In genomic region chr11:82886559-82886958, GRCm38 (mm10) we compare ENCODE assay signal across 14 mouse cellular contexts. TPM values are rescaled to one million over a fixed set of nuclear protein-coding genes. Genes with fewer than 3 reads are reported as not detected.
DNase-seq lines count a peak whose midpoint lies in the region; ATAC-seq and TF ChIP-seq lines count a peak whose summit lies in the region.
"Had no signal": no experiment of that assay in that cellular context is flagged by ENCODE, and none has a peak within 500 bp of the region (broad histone marks: within the 10 kb centered on the region; RNA-seq: fewer than 3 reads in every experiment).

No protein-coding gene starts in this region.

- DNase-seq in embryonic facial prominence, embryonic 11.5 days (ENCODE audit: low spot score): peak; percentile 10
- no peak for DNase-seq in embryonic facial prominence, embryonic 10.5 days (ENCODE audit: low spot score)
- DNase-seq in liver, embryonic 14.5 days (ENCODE audit: low read depth in 3 of 3, low spot score in 3 of 3): no peak
- DNase-seq in liver, embryonic 11.5 days (ENCODE audit: low spot score): no peak
- no peak for DNase-seq in brain, embryonic 14.5 days (ENCODE audit: low read depth)
- no peak for DNase-seq in gastrocnemius, postnatal 14 days
- no peak for DNase-seq in frontal cortex, postnatal 10 days (ENCODE audit: low spot score in 2 of 2)
- DNase-seq: adrenal gland, adult 2 months had no signal

- no peaks in the 10 kb centered on the region for H3K27me3 ChIP-seq in embryonic facial prominence, embryonic 11.5 days (ENCODE audit: control insufficient read depth, insufficient read depth, low read length)
- H3K27me3 ChIP-seq in embryonic facial prominence, embryonic 10.5 days (replicated peaks; ENCODE audit: low read depth, poor library complexity, severe bottlenecking): 0 out of 2 replicates have a peak, but pooled peaks cover 2% of the 10 kb centered on the region
- H3K27me3 ChIP-seq in liver, embryonic 14.5 days (ENCODE audit: control insufficient read depth, insufficient read depth, low read length): no peaks in the 10 kb centered on the region
- H3K27me3 ChIP-seq in liver, embryonic 11.5 days (replicated peaks; ENCODE audit: control insufficient read depth, insufficient read depth, low read length): no peaks in the 10 kb centered on the region; the same call in 1 of the 2 replicates
- no peaks in the 10 kb centered on the region for H3K27me3 ChIP-seq in E14TG2a.4 (ENCODE audit: insufficient read depth, low read length)

- WGBS in embryonic facial prominence, embryonic 11.5 days: 90% methylated on average over 3 of the region's 3 CpGs
- WGBS in embryonic facial prominence, embryonic 10.5 days: 87% methylated on average over 3 of the region's 3 CpGs
- WGBS in liver, embryonic 14.5 days (ENCODE audit: insufficient replicate concordance): 68% methylated on average over 3 of the region's 3 CpGs
- WGBS in liver, embryonic 11.5 days: 79% methylated on average over 3 of the region's 3 CpGs

- H3K4me2 ChIP-seq in embryonic facial prominence, embryonic 11.5 days (ENCODE audit: low read depth, low read length): no peak overlapping the region
- no peak overlapping the region for H3K4me2 ChIP-seq in liver, embryonic 14.5 days (ENCODE audit: low read depth)
- H3K4me2 ChIP-seq in liver, embryonic 11.5 days: no peak overlapping the region
- H3K4me2 ChIP-seq: heart, embryonic 11.5 days; hindbrain, embryonic 13.5 days; kidney, embryonic 15.5 days had no signal

- no peak overlapping the region for H3K9ac ChIP-seq in embryonic facial prominence, embryonic 11.5 days (replicated peaks; ENCODE audit: low read length)
- no peak overlapping the region for H3K9ac ChIP-seq in liver, embryonic 14.5 days (replicated peaks)
- no peak overlapping the region for H3K9ac ChIP-seq in liver, embryonic 11.5 days (ENCODE audit: low read depth, low read length)
- H3K9ac ChIP-seq: hindbrain, embryonic 13.5 days; kidney, embryonic 15.5 days had no signal

- H3K9me3 ChIP-seq in embryonic facial prominence, embryonic 11.5 days (replicated peaks; ENCODE audit: control insufficient read depth, low read length): no peaks in the 10 kb centered on the region
- H3K9me3 ChIP-seq in embryonic facial prominence, embryonic 10.5 days: no peaks in the 10 kb centered on the region
- H3K9me3 ChIP-seq in liver, embryonic 14.5 days (ENCODE audit: control insufficient read depth, low read length): no peaks in the 10 kb centered on the region
- H3K9me3 ChIP-seq in liver, embryonic 11.5 days (ENCODE audit: control insufficient read depth, low read length): no peaks in the 10 kb centered on the region
- H3K9me3 ChIP-seq in E14TG2a.4 (ENCODE audit: low read length): no peaks in the 10 kb centered on the region
- H3K9me3 ChIP-seq: hindbrain, embryonic 13.5 days; kidney, embryonic 15.5 days had no signal

- no peak for TF ChIP-seq EP300 in liver, embryonic 14.5 days (IDR thresholded peaks at IDR 0.05; ENCODE audit: low read depth)

- TF ChIP-seq CTCF in liver, embryonic 14.5 days (IDR thresholded peaks at IDR 0.05; ENCODE audit: low read depth): peak; percentile 72
- TF ChIP-seq CTCF in E14TG2a.4 (conservative IDR thresholded peaks at IDR 0.05; ENCODE audit: low read length): peak; percentile 40
- TF ChIP-seq CTCF in brain, embryonic 14.5 days (IDR thresholded peaks at IDR 0.05; ENCODE audit: borderline replicate concordance, extremely low read depth, insufficient read depth, insufficient read length): peak; percentile 7; the same call in 1 of the 2 replicates

- H3K27ac ChIP-seq in embryonic facial prominence, embryonic 11.5 days (replicated peaks; ENCODE audit: low read depth, low read length): no peak overlapping the region
- no peak overlapping the region for H3K27ac ChIP-seq in embryonic facial prominence, embryonic 10.5 days (replicated peaks)
- no peak overlapping the region for H3K27ac ChIP-seq in liver, embryonic 14.5 days
- no peak overlapping the region for H3K27ac ChIP-seq in liver, embryonic 11.5 days (ENCODE audit: low read depth, low read length)
- H3K27ac ChIP-seq: hindbrain, embryonic 13.5 days; kidney, embryonic 15.5 days had no signal

- intact Hi-C loops in gastrocnemius, postnatal 14 days (cut with DNase I; ENCODE audit: low total_unique reads): loop anchor here (5.0 kb wide), 1 partner anchor 84 kb away; no protein-coding TSS in a partner anchor

- no peak for ATAC-seq in embryonic facial prominence, embryonic 11.5 days (replicated peaks; ENCODE audit: insufficient number of reproducible peaks, low FRiP score, low TSS enrichment, low read depth)
- no peak for ATAC-seq in liver, embryonic 14.5 days (ENCODE audit: insufficient read depth)
- no peak for ATAC-seq in liver, embryonic 11.5 days (replicated peaks; ENCODE audit: low FRiP score)
- ATAC-seq: midbrain, embryonic 16.5 days had no signal

- H3K4me3 ChIP-seq in embryonic facial prominence, embryonic 11.5 days (ENCODE audit: low read depth, low read length): no peak overlapping the region
- no peak overlapping the region for H3K4me3 ChIP-seq in embryonic facial prominence, embryonic 10.5 days
- no peak overlapping the region for H3K4me3 ChIP-seq in liver, embryonic 14.5 days (ENCODE audit: insufficient read depth in 1 of 2, low read depth in 2 of 2, low read length in 2 of 2)
- no peak overlapping the region for H3K4me3 ChIP-seq in liver, embryonic 11.5 days (ENCODE audit: low read depth, low read length)
- no peak overlapping the region for H3K4me3 ChIP-seq in E14TG2a.4 (replicated peaks; ENCODE audit: low read length)
- H3K4me3 ChIP-seq: hindbrain, embryonic 13.5 days; kidney, embryonic 15.5 days had no signal

- TF ChIP-seq POLR2A in brain, embryonic 14.5 days (IDR thresholded peaks at IDR 0.05; ENCODE audit: borderline replicate concordance, extremely low read depth, insufficient read depth, insufficient read length, poor library complexity, severe bottlenecking): no peak

- H3K4me1 ChIP-seq in embryonic facial prominence, embryonic 11.5 days (ENCODE audit: control insufficient read depth, insufficient read depth, low read length): no peaks in the 10 kb centered on the region
- peaks cover 22% of the 10 kb centered on the region for H3K4me1 ChIP-seq in embryonic facial prominence, embryonic 10.5 days
- peaks cover 0 to 12% of the 10 kb centered on the region in 2 experiments; a peak in 3 of 4 replicates for H3K4me1 ChIP-seq in liver, embryonic 14.5 days (replicated peaks; ENCODE audit: control insufficient read depth in 2 of 2, insufficient read depth in 2 of 2, low read length in 1 of 2)
- peaks cover 8% of the 10 kb centered on the region; the same call in 1 of the 2 replicates for H3K4me1 ChIP-seq in liver, embryonic 11.5 days (replicated peaks; ENCODE audit: control insufficient read depth, insufficient read depth, low read length)
- H3K4me1 ChIP-seq in E14TG2a.4 (replicated peaks; ENCODE audit: low read depth, low read length): peaks cover 73% of the 10 kb centered on the region

- H3K36me3 ChIP-seq in embryonic facial prominence, embryonic 11.5 days (replicated peaks; ENCODE audit: control insufficient read depth, insufficient read depth, low read depth, low read length): no peaks in the 10 kb centered on the region
- H3K36me3 ChIP-seq in embryonic facial prominence, embryonic 10.5 days (replicated peaks): peaks cover 15% of the 10 kb centered on the region
- no peaks in the 10 kb centered on the region for H3K36me3 ChIP-seq in liver, embryonic 14.5 days (replicated peaks; ENCODE audit: control insufficient read depth, insufficient read depth, low read depth)
- H3K36me3 ChIP-seq in liver, embryonic 11.5 days (ENCODE audit: control insufficient read depth, insufficient read depth, low read length): no peaks in the 10 kb centered on the region
- peaks cover 18% of the 10 kb centered on the region for H3K36me3 ChIP-seq in E14TG2a.4 (ENCODE audit: insufficient read depth, low read length)

RNA-seq across cellular contexts. Expression of gene Rad51d, which starts 3.9 kb away (rescaled TPM):
- polyA plus RNA-seq in embryonic facial prominence, embryonic 11.5 days (2014; fragmentation: Nextera tagmentation; extraction: Ambion mirVana): 13.4 and 13.5 TPM in 2 replicates
- 13.7 and 14.7 TPM in 2 replicates for polyA plus RNA-seq in embryonic facial prominence, embryonic 10.5 days (2016; fragmentation: Nextera tagmentation; extraction: Ambion mirVana)
- 2.8 and 3.5 TPM in 2 replicates for polyA plus RNA-seq in liver, embryonic 14.5 days (2012; rRNA removed)
- polyA plus RNA-seq in liver, embryonic 14.5 days (2014; fragmentation: Nextera tagmentation; extraction: Ambion mirVana): 5.8 and 6.8 TPM in 2 replicates
- polyA plus RNA-seq in liver, embryonic 11.5 days (2014; fragmentation: Nextera tagmentation; extraction: Ambion mirVana): 14.4 and 14.8 TPM in 2 replicates
- 9.5 and 9.7 TPM in 2 replicates for polyA plus RNA-seq in brain, embryonic 14.5 days (2012; rRNA removed)
- total RNA-seq in gastrocnemius, postnatal 14 days (2021): 1 to 10 TPM; 5.3 to 5.7 TPM

RNA-seq across cellular contexts. Expression of gene Fndc8, which starts 5.4 kb away (rescaled TPM):
- 0.18 TPM in 1 of 2 replicates, not detected in the other for polyA plus RNA-seq in embryonic facial prominence, embryonic 11.5 days (2014; fragmentation: Nextera tagmentation; extraction: Ambion mirVana)
- polyA plus RNA-seq in embryonic facial prominence, embryonic 10.5 days (2016; fragmentation: Nextera tagmentation; extraction: Ambion mirVana): 0.26 and 0.35 TPM in 2 replicates
- 0.07 and 0.09 TPM in 2 replicates for polyA plus RNA-seq in liver, embryonic 14.5 days (2012; rRNA removed)
- 0.04 and 0.18 TPM in 2 replicates for polyA plus RNA-seq in liver, embryonic 14.5 days (2014; fragmentation: Nextera tagmentation; extraction: Ambion mirVana)
- polyA plus RNA-seq in liver, embryonic 11.5 days (2014; fragmentation: Nextera tagmentation; extraction: Ambion mirVana): 0.13 and 0.15 TPM in 2 replicates
- polyA plus RNA-seq in brain, embryonic 14.5 days (2012; rRNA removed): 0.03 TPM in 1 of 2 replicates, not detected in the other
- not detected for total RNA-seq in gastrocnemius, postnatal 14 days (2021)
- total RNA-seq: layer of hippocampus, postnatal 14 days had no signal
- polyA plus RNA-seq: heart, embryonic 11.5 days had no signal

RNA-seq across cellular contexts. Expression of gene Rffl, which starts 15.5 kb away (rescaled TPM):
- 12.1 and 12.8 TPM in 2 replicates for polyA plus RNA-seq in embryonic facial prominence, embryonic 11.5 days (2014; fragmentation: Nextera tagmentation; extraction: Ambion mirVana)
- 11.3 and 11.5 TPM in 2 replicates for polyA plus RNA-seq in embryonic facial prominence, embryonic 10.5 days (2016; fragmentation: Nextera tagmentation; extraction: Ambion mirVana)
- polyA plus RNA-seq in liver, embryonic 14.5 days (2012; rRNA removed): 12.6 and 12.9 TPM in 2 replicates
- 19.0 and 20.6 TPM in 2 replicates for polyA plus RNA-seq in liver, embryonic 14.5 days (2014; fragmentation: Nextera tagmentation; extraction: Ambion mirVana)
- 27.5 and 29.7 TPM in 2 replicates for polyA plus RNA-seq in liver, embryonic 11.5 days (2014; fragmentation: Nextera tagmentation; extraction: Ambion mirVana)
- polyA plus RNA-seq in brain, embryonic 14.5 days (2012; rRNA removed): 5.7 and 7.6 TPM in 2 replicates
- 1 to 10 TPM; 5.4 to 5.7 TPM for total RNA-seq in gastrocnemius, postnatal 14 days (2021)

RNA-seq across cellular contexts. Expression of gene Nle1, which starts 21.7 kb away (rescaled TPM):
- polyA plus RNA-seq in embryonic facial prominence, embryonic 11.5 days (2014; fragmentation: Nextera tagmentation; extraction: Ambion mirVana): 23.2 and 33.7 TPM in 2 replicates
- polyA plus RNA-seq in embryonic facial prominence, embryonic 10.5 days (2016; fragmentation: Nextera tagmentation; extraction: Ambion mirVana): 41.2 and 45.6 TPM in 2 replicates
- 26.1 and 27.2 TPM in 2 replicates for polyA plus RNA-seq in liver, embryonic 14.5 days (2012; rRNA removed)
- polyA plus RNA-seq in liver, embryonic 14.5 days (2014; fragmentation: Nextera tagmentation; extraction: Ambion mirVana): 11.9 and 13.8 TPM in 2 replicates
- polyA plus RNA-seq in liver, embryonic 11.5 days (2014; fragmentation: Nextera tagmentation; extraction: Ambion mirVana): 43.4 and 44.9 TPM in 2 replicates
- polyA plus RNA-seq in brain, embryonic 14.5 days (2012; rRNA removed): 59.1 and 92.3 TPM in 2 replicates
- total RNA-seq in gastrocnemius, postnatal 14 days (2021): 10 to 100 TPM in 1 of 2 experiments, 1 to 10 TPM in 1; 8.8 to 11.0 TPM

RNA-seq across cellular contexts. Expression of gene Unc45b, which starts 23.8 kb away (rescaled TPM):
- 2.6 and 2.9 TPM in 2 replicates for polyA plus RNA-seq in embryonic facial prominence, embryonic 11.5 days (2014; fragmentation: Nextera tagmentation; extraction: Ambion mirVana)
- polyA plus RNA-seq in embryonic facial prominence, embryonic 10.5 days (2016; fragmentation: Nextera tagmentation; extraction: Ambion mirVana): 0.32 and 0.91 TPM in 2 replicates
- 0.21 and 0.45 TPM in 2 replicates for polyA plus RNA-seq in liver, embryonic 14.5 days (2012; rRNA removed)
- 0.57 and 0.95 TPM in 2 replicates for polyA plus RNA-seq in liver, embryonic 14.5 days (2014; fragmentation: Nextera tagmentation; extraction: Ambion mirVana)
- 1.8 and 4.5 TPM in 2 replicates for polyA plus RNA-seq in liver, embryonic 11.5 days (2014; fragmentation: Nextera tagmentation; extraction: Ambion mirVana)
- 1.1 and 1.5 TPM in 2 replicates for polyA plus RNA-seq in brain, embryonic 14.5 days (2012; rRNA removed)
- 100 to 1,000 TPM; 106 to 108 TPM for total RNA-seq in gastrocnemius, postnatal 14 days (2021)

Comparison
In these comparisons a context has a peak if more than half of its experiments do, and no peak if none do; other contexts are left out.
1. CTCF ChIP-seq: peak in every context shown above with its lines; median percentile 72 in liver, embryonic 14.5 days; 40 in E14TG2a.4; 7 in brain, embryonic 14.5 days.